Mouse (Mus musculus) frontal cortex, postnatal 14 days (tissue): ENCODE data around the gene Agrp.

Source experiments
- DNase-seq, 2 experiments: peaks; one replicate each; pipeline ENCODE4 v3.0.0; 2022; ENCODE audit warnings: low spot score in 2 of 2

Agrp gene

DNA sequence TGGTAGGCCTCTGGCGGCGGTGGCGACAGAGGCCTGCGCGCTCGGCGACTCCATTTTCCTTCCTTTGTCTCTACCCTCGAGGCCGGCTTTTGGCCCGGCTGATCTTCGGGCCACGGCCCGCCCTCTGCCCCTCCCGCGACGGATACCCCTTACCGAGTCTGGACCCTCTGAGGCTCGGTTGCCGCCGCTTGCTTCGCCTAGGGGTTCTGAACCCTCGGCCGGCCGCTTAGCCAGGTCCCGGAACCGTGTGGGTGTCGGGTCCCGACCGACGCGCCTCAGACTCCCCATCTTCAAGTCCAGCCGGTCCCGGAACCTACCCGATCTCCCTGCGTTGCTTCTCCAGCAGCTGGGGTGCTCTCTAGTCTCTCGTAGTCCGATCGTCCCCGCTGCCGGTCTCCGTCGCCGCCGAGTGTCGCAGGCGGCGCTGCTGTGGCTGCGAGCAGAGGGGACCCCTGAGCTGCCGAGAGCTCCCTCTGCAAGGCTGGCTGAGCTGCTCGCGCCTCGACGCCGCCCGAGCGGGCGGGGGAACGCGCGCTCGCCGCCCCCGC lies at the start of gene Agrp:
TSS of gene Agrp (minus strand) at position 431 of the 548 bp plus-strand sequence.
- peak in 1 of 2 experiments; percentile 45 for DNase-seq

- DNase-seq = no peak
Measured at GRCm38 (mm10) chr8:105686551-105686950, 49.4 kb upstream of the Agrp start.

DNA sequence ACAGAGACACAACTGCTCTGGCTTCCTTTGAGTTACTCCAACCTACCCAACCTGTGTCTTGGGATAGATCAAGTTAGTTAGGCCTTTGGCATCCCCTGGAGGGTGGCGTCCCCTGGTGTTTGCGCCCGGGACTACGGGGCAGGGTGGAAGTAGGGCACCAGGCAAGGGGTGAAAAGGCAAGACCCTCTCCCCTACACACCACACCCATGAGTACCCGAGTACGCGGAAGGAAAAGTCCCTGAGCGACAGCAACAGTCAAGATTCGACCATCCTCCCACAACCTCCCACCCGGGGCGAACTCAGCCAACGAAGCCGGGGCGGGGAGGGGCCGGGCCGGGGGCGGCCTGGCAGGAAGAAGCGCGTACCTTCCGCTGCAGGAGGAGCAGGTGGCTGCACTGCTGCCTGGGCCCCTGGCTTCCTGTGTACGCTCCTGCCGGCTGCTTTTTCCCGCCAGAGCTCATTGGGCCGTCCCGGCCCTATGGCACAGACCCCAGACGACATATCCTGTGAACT lies 48.7 kb upstream of the Agrp start, which contains the start of gene Carmil2:
TSS of gene Carmil2 (plus strand) at position 479 of the 513 bp plus-strand sequence.
- no peak for DNase-seq

- no peak for DNase-seq
Measured at GRCm38 (mm10) chr8:105685325-105685724, 48.1 kb upstream of the Agrp start.

- DNase-seq = no peak
Measured at GRCm38 (mm10) chr8:105677891-105678290, 40.7 kb upstream of the Agrp start.

GRCm38 (mm10) chr8:105661167-105661566 lies 24.0 kb upstream of the Agrp start:
- DNase-seq = no peak

- no peak for DNase-seq
Measured at GRCm38 (mm10) chr8:105657641-105658040, 20.4 kb upstream of the Agrp start.

DNA sequence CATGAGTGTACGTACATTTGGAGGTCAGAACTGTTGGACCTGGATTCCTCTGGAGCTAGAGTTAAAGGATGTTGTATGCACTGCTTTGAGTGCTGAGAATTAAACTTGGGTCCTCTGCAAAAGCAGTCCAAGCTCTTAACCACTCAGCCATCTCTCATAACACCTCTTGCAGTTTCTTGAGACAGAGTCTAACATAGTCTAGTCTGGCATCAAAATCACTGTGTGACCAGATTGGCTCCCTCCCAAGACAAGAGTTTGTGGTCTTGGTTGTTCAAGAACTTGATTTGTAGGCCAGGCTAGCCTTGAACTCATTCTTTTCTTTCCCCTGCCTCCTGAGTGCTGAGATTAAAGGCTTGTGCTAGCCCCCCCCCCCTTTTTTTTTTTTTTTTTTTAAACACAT lies 11.7 kb upstream of the Agrp start:
- no peak for DNase-seq

DNA sequence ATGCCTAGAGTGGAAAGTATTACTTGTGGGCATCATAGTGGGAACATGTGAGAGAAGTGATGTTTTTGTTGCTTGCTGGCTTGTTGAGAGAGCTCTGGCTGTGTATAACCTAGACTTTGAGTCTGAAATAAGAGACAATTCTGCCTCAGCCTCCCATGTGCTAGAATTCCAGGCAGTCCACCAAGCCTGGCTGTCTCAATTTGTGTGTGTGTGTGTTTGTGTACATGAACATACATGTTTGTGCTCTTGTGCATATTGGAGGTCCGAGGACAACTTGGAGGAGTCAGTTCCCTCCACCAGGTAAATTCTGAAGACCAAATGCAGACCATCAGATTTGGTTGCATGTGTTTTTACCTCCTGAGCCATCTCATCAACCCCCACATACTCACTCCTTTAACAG lies 8.0 kb upstream of the Agrp start:
- DNase-seq = no peak

GRCm38 (mm10) chr8:105640511-105640910 lies 3.3 kb upstream of the Agrp start:
- no peak for DNase-seq

DNA sequence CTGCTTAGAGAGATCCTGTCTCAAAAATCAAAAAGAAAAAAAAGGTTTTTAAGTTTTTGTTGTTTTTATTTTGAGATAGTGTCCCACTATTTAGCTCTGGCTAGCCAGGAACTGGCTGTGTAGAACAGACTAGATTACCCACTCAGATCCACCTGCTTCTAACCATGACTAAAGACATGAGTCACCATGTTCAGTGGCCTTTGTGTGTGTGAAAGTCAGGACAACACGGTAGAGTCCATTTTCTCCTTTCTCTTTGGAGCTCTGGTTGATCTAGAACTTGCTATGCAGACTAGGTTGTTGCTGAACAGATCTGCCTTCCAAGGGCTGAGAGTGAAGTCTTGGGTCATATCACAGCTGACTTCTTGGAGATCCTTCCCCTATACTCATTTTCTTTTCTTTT lies 2.6 kb upstream of the Agrp start:
- DNase-seq = no peak

DNA sequence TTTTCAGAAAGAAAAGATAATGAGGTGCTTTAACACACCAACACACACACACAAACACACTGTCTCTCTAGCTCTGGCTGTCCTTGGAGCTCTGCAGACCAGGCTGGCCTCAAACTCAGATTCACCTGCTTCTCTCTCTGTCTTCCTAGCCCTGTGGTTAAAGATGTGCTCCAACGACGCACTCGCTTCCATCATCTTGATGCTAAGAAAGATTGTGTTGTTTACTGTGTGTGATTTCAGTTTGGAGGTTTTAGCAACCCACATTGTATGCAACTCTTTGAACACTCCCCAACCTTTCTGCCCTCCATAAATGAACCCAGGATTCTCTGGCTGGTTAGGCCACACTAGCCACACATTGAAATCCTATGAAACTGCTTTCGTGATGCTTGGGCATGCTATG lies 1.3 kb upstream of the Agrp start:
- no peak for DNase-seq

- no peak for DNase-seq
Measured at GRCm38 (mm10) chr8:105637601-105638041, 428 bp upstream of the Agrp start.

GRCm38 (mm10) chr8:105636018-105636962 lies 903 bp downstream of the Agrp start, which contains the start of gene Ctcf:
Gene Ctcf, plus strand, starts transcription at chr8:105636568.
- peak; percentile 83 to 87 for DNase-seq

DNA sequence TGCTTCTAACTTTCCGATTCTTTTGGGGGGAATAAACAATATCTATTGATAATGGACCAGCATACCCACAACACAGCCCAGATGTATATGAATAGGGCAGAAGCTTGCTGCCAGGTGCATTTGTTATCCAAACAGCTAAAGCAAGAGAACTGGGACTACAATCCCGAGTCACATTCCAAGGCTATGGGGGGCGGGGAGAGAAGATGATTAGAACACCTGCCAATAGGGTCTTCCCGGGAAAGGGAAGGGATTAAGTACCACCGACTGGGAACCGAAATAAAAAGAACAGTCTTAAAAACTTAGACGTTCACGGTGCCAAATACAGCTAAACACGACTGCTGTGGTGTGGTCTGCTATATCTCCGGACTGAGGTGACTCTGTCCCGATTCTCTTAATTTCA lies 1.7 kb downstream of the Agrp start:
- DNase-seq = no peak

GRCm38 (mm10) chr8:105634771-105635458 lies 2.3 kb downstream of the Agrp start:
- no peak for DNase-seq

GRCm38 (mm10) chr8:105629337-105629736 lies 7.9 kb downstream of the Agrp start:
- DNase-seq = no peak

- DNase-seq = no peak
Measured at GRCm38 (mm10) chr8:105626086-105626485, 11.1 kb downstream of the Agrp start.

DNA sequence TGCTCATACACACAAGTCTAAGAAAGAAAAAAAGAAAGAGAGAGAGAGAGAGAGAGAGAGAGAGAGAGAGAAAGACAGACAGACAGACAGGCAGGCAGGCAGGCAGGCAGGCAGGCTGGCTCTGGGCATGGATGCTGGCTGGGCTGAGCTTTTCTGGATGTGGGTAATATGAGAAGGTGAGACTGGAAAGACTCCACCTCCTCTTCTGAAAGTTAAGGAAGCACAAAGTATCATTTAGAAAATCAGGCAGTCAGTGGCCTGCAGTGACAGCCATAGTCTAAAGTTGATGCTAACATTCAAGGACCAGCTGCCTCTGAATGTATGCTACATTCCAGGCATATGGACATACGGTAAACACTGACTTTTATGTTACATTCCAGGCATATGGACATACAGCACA lies 12.4 kb downstream of the Agrp start:
- no peak for DNase-seq

- DNase-seq = peak in 1 of 2 experiments; percentile 60
Measured at GRCm38 (mm10) chr8:105624401-105624800, 12.8 kb downstream of the Agrp start.

- DNase-seq = no peak
Measured at GRCm38 (mm10) chr8:105623679-105624245, 13.4 kb downstream of the Agrp start.

GRCm38 (mm10) chr8:105623118-105623517 lies 14.1 kb downstream of the Agrp start:
- no peak for DNase-seq
